ENCODE assay signal across 10 mouse cellular contexts in the genomic region with DNA sequence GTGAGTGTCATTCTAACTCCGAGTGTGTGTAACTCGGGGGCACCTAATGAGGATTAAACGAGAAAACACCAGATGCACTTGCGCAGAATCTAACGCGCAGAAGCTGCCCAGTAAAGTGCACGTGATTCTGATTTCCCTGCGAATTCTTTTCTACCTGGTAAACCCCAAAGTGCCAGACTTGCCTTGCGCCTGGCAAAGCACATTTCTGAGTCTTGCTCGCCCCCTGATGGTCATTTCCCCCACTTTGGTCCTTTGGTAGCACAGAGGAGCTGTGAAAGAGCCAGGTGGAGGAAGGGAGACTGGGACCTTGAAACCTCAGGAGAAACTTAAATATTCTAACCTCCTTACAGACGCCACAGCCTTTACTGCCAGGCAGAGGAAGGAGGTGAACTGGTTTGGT. TPM values are rescaled to one million over a fixed set of nuclear protein-coding genes. Genes with fewer than 3 reads are reported as not detected.
DNase-seq lines count a peak whose midpoint lies in the region; ATAC-seq lines count a peak whose summit lies in the region.
"Had no signal": no experiment of that assay in that cellular context is flagged by ENCODE, and none has a peak within 500 bp of the region (broad histone marks: within the 10 kb centered on the region; RNA-seq: fewer than 3 reads in every experiment).

No protein-coding gene starts in this region.

- H3K27ac ChIP-seq in embryonic facial prominence, embryonic 10.5 days (replicated peaks): no peak overlapping the region
- H3K27ac ChIP-seq in heart, embryonic 11.5 days (ENCODE audit: low read depth, low read length): no peak overlapping the region
- no peak overlapping the region for H3K27ac ChIP-seq in kidney, embryonic 14.5 days (ENCODE audit: low read depth, low read length)
- H3K27ac ChIP-seq in limb, embryonic 10.5 days: no peak overlapping the region
- H3K27ac ChIP-seq in neural tube, embryonic 12.5 days: no peak overlapping the region

- H3K4me1 ChIP-seq in embryonic facial prominence, embryonic 10.5 days: peaks cover 9% of the 10 kb centered on the region
- no peaks in the 10 kb centered on the region for H3K4me1 ChIP-seq in heart, embryonic 11.5 days (ENCODE audit: control insufficient read depth, insufficient read depth, low read length)
- no peaks in the 10 kb centered on the region for H3K4me1 ChIP-seq in kidney, embryonic 14.5 days (ENCODE audit: control insufficient read depth, insufficient read depth, low read length)
- H3K4me1 ChIP-seq in limb, embryonic 10.5 days: peaks cover 15% of the 10 kb centered on the region
- H3K4me1 ChIP-seq in neural tube, embryonic 12.5 days: peaks cover 3% of the 10 kb centered on the region; the same call in 1 of the 2 replicates
- H3K4me1 ChIP-seq: megakaryocyte, embryonic 14.5 days had no signal

- peak overlapping the region; percentile 45 for H3K4me2 ChIP-seq in heart, embryonic 11.5 days
- peak overlapping the region; percentile 11 for H3K4me2 ChIP-seq in kidney, embryonic 14.5 days (replicated peaks; ENCODE audit: low read depth, low read length)
- peak overlapping the region; percentile 37 for H3K4me2 ChIP-seq in neural tube, embryonic 12.5 days (replicated peaks)

- no peaks in the 10 kb centered on the region for H3K9me3 ChIP-seq in embryonic facial prominence, embryonic 10.5 days
- H3K9me3 ChIP-seq in heart, embryonic 11.5 days (replicated peaks; ENCODE audit: control insufficient read depth, low read length): no peaks in the 10 kb centered on the region
- no peaks in the 10 kb centered on the region for H3K9me3 ChIP-seq in kidney, embryonic 14.5 days (ENCODE audit: control insufficient read depth, low read length)
- no peaks in the 10 kb centered on the region for H3K9me3 ChIP-seq in limb, embryonic 10.5 days (replicated peaks)
- H3K9me3 ChIP-seq in neural tube, embryonic 12.5 days: no peaks in the 10 kb centered on the region

- H3K9ac ChIP-seq in heart, embryonic 11.5 days (ENCODE audit: low read depth, low read length): no peak overlapping the region
- H3K9ac ChIP-seq in kidney, embryonic 14.5 days (ENCODE audit: low read depth, low read length): no peak overlapping the region
- H3K9ac ChIP-seq in neural tube, embryonic 12.5 days: no peak overlapping the region

- no peaks in the 10 kb centered on the region for H3K36me3 ChIP-seq in embryonic facial prominence, embryonic 10.5 days (replicated peaks)
- H3K36me3 ChIP-seq in heart, embryonic 11.5 days (ENCODE audit: control insufficient read depth, insufficient read depth, low read length): no peaks in the 10 kb centered on the region
- no peaks in the 10 kb centered on the region for H3K36me3 ChIP-seq in kidney, embryonic 14.5 days (ENCODE audit: control insufficient read depth, insufficient read depth, low read length)
- no peaks in the 10 kb centered on the region for H3K36me3 ChIP-seq in limb, embryonic 10.5 days
- H3K36me3 ChIP-seq in neural tube, embryonic 12.5 days: no peaks in the 10 kb centered on the region
- H3K36me3 ChIP-seq: G1E had no signal

- peak overlapping the region; percentile 9; the same call in 1 of the 2 replicates for H3K4me3 ChIP-seq in embryonic facial prominence, embryonic 10.5 days
- no peak overlapping the region for H3K4me3 ChIP-seq in heart, embryonic 11.5 days (ENCODE audit: low read depth, low read length)
- no peak overlapping the region for H3K4me3 ChIP-seq in kidney, embryonic 14.5 days (ENCODE audit: low read length)
- H3K4me3 ChIP-seq in limb, embryonic 10.5 days: peak overlapping the region; percentile 21; the same call in 1 of the 2 replicates
- no peak overlapping the region for H3K4me3 ChIP-seq in neural tube, embryonic 12.5 days
- H3K4me3 ChIP-seq: megakaryocyte, embryonic 14.5 days had no signal

- DNase-seq in thymus, postnatal 4 days: peak; percentile 36
- no peak for DNase-seq in thymus, postnatal 0 days (ENCODE audit: low spot score)
- DNase-seq in embryonic facial prominence, embryonic 10.5 days (ENCODE audit: low spot score): peak; percentile 76
- peak; percentile 80 for DNase-seq in limb, embryonic 10.5 days (ENCODE audit: low spot score)
- peak; percentile 19 for DNase-seq in yolk sac, embryonic 10.5 days (ENCODE audit: low spot score)

- H3K27me3 ChIP-seq in embryonic facial prominence, embryonic 10.5 days (replicated peaks; ENCODE audit: low read depth, poor library complexity, severe bottlenecking): 0 out of 2 replicates have a peak, but pooled peaks cover 4% of the 10 kb centered on the region
- no peaks in the 10 kb centered on the region for H3K27me3 ChIP-seq in heart, embryonic 11.5 days (ENCODE audit: control insufficient read depth, insufficient read depth, low read length)
- no peaks in the 10 kb centered on the region for H3K27me3 ChIP-seq in kidney, embryonic 14.5 days (ENCODE audit: control insufficient read depth, insufficient read depth, low read length)
- H3K27me3 ChIP-seq in limb, embryonic 10.5 days (ENCODE audit: low read depth, poor library complexity, severe bottlenecking): peaks cover 21% of the 10 kb centered on the region; the same call in 1 of the 2 replicates
- H3K27me3 ChIP-seq in neural tube, embryonic 12.5 days (replicated peaks): no peaks in the 10 kb centered on the region
- H3K27me3 ChIP-seq: megakaryocyte, embryonic 14.5 days had no signal

- WGBS in embryonic facial prominence, embryonic 10.5 days: 16% methylated on average over 11 of the region's 11 CpGs
- WGBS in heart, embryonic 11.5 days (ENCODE audit: insufficient replicate concordance): 9% methylated on average over 11 of the region's 11 CpGs
- 12% methylated on average over 11 of the region's 11 CpGs for WGBS in kidney, embryonic 14.5 days
- WGBS in limb, embryonic 10.5 days: 16% methylated on average over 11 of the region's 11 CpGs
- WGBS in neural tube, embryonic 12.5 days: 13% methylated on average over 11 of the region's 11 CpGs

- ATAC-seq in heart, embryonic 11.5 days (replicated peaks; ENCODE audit: insufficient number of reproducible peaks, low FRiP score, low TSS enrichment): no peak
- ATAC-seq in kidney, embryonic 14.5 days (ENCODE audit: low FRiP score, low TSS enrichment): 0 out of 2 replicates have a peak, but pooled peaks have one; percentile 52
- ATAC-seq in neural tube, embryonic 12.5 days (ENCODE audit: low FRiP score, low read depth): no peak

RNA-seq across cellular contexts. Expression of a gene that starts 37.6 kb away (rescaled TPM):
- 0.13 and 0.33 TPM in 2 replicates for polyA plus RNA-seq in thymus, postnatal 0 days (2015; fragmentation: Nextera tagmentation; extraction: Ambion mirVana)
- 4.9 and 5.3 TPM in 2 replicates for polyA plus RNA-seq in embryonic facial prominence, embryonic 10.5 days (2016; fragmentation: Nextera tagmentation; extraction: Ambion mirVana)
- polyA plus RNA-seq in heart, embryonic 11.5 days (2014; fragmentation: Nextera tagmentation; extraction: Ambion mirVana): 6.4 and 6.6 TPM in 2 replicates
- polyA plus RNA-seq in kidney, embryonic 14.5 days (2014; fragmentation: Nextera tagmentation; extraction: Ambion mirVana): 5.8 and 7.4 TPM in 2 replicates
- polyA plus RNA-seq in limb, embryonic 10.5 days (2016; fragmentation: Nextera tagmentation; extraction: Ambion mirVana): 3.0 and 4.5 TPM in 2 replicates
- polyA plus RNA-seq in neural tube, embryonic 12.5 days (2016; fragmentation: Nextera tagmentation; extraction: Ambion mirVana): 9.4 and 11.7 TPM in 2 replicates
- polyA plus RNA-seq: G1E had no signal

Comparison
In these comparisons a context has a peak if more than half of its experiments do, and no peak if none do; other contexts are left out.
1. H3K4me3 ChIP-seq: peak in embryonic facial prominence, embryonic 10.5 days (single experiment) and limb, embryonic 10.5 days (single experiment); none in heart, embryonic 11.5 days (single experiment), kidney, embryonic 14.5 days (single experiment) and neural tube, embryonic 12.5 days (single experiment).
2. Peak in every context shown above with its lines, with median percentiles within 50 percentile points of each other: H3K4me2 ChIP-seq.